Mouse (Mus musculus) myocyte (in vitro differentiated cells): ENCODE data around the gene Wdr38.

ENCODE experiments used
- E2F4 ChIP-seq: IDR thresholded peaks from one replicate; pipeline ENCODE4 v1.6.1; 2011; ENCODE audit warnings: mild to moderate bottlenecking, control low read depth, moderate library complexity; ENCODE audit not compliant: insufficient read depth
- MYOG ChIP-seq, 3 experiments: IDR thresholded peaks; one replicate each; pipeline ENCODE4 v1.6.1; 2011; ENCODE audit warnings: control low read depth in 2 of 3, low read depth in 2 of 3, mild to moderate bottlenecking in 2 of 3; ENCODE audit not compliant: insufficient read length in 2 of 3, control insufficient read depth in 1 of 3, insufficient read depth in 1 of 3
- USF1 ChIP-seq: IDR thresholded peaks from one replicate; pipeline ENCODE4 v1.6.1; 2011; ENCODE audit warnings: low read depth, mild to moderate bottlenecking, control low read depth, moderate library complexity

DNA sequence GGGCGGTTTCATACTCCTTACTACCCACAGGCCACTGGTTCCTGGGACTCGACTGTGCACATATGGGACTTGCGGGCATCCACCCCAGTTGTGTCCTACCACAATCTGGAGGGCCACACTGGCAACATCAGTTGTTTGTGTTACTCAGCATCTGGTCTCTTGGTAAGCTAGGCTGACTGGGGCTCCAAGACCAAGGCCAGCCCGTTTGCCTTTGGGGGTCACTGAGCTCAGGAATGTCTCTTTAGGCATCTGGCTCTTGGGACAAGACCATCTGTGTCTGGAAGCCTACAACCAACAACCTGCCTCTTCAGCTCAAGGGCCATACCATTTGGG is 3.3 kb downstream of the Wdr38 start:
- TF ChIP-seq USF1 (no peak), MYOG (IDR thresholded peaks at IDR 0.05; ENCODE audit: control insufficient read depth in 1 of 3, insufficient read depth in 1 of 3, insufficient read length in 2 of 3, low read depth in 2 of 3) (no peak), E2F4 (no peak)
